In genomic region chr11:98509434-98509833, GRCm38 (mm10) we compare ENCODE assay signal across 9 mouse cellular contexts. TPM values are rescaled to one million over a fixed set of nuclear protein-coding genes. Genes with fewer than 3 reads are reported as not detected.
DNase-seq lines count a peak whose midpoint lies in the region; ATAC-seq lines count a peak whose summit lies in the region.
"Had no signal": no experiment of that assay in that cellular context is flagged by ENCODE, and none has a peak within 500 bp of the region (broad histone marks: within the 10 kb centered on the region; RNA-seq: fewer than 3 reads in every experiment).

No protein-coding gene starts in this region.

- H3K4me3 ChIP-seq in heart, embryonic 12.5 days = no peak overlapping the region
- H3K4me3 ChIP-seq in intestine, embryonic 15.5 days (replicated peaks) = no peak overlapping the region
- no peak overlapping the region for H3K4me3 ChIP-seq in midbrain, embryonic 16.5 days (ENCODE audit: low read depth, low read length)
- H3K4me3 ChIP-seq: stomach, embryonic 15.5 days had no signal

- ATAC-seq in heart, embryonic 12.5 days (ENCODE audit: insufficient number of reproducible peaks, low FRiP score) = no peak
- ATAC-seq in intestine, embryonic 15.5 days = no peak
- ATAC-seq in midbrain, embryonic 16.5 days = no peak
- ATAC-seq in inflammation-experienced regulatory T-cells, adult 6 months = no peak

- H3K36me3 ChIP-seq in heart, embryonic 12.5 days = no peaks in the 10 kb centered on the region
- H3K36me3 ChIP-seq in intestine, embryonic 15.5 days = no peaks in the 10 kb centered on the region
- no peaks in the 10 kb centered on the region for H3K36me3 ChIP-seq in midbrain, embryonic 16.5 days (ENCODE audit: control insufficient read depth, insufficient read depth, low read length)
- H3K36me3 ChIP-seq: stomach, embryonic 15.5 days had no signal

- WGBS in heart, embryonic 12.5 days = 50% methylated on average over 7 of the region's 7 CpGs
- 75% methylated on average over 7 of the region's 7 CpGs for WGBS in intestine, embryonic 15.5 days
- 77% methylated on average over 7 of the region's 7 CpGs for WGBS in midbrain, embryonic 16.5 days

- intact Hi-C loops in left cerebral cortex, postnatal 25 days (cut with DNase I) = no loop called here

- H3K27ac ChIP-seq in heart, embryonic 12.5 days (ENCODE audit: poor library complexity, severe bottlenecking) = peak overlapping the region; percentile 3; the same call in 1 of the 2 replicates
- no peak overlapping the region for H3K27ac ChIP-seq in intestine, embryonic 15.5 days
- no peak overlapping the region for H3K27ac ChIP-seq in midbrain, embryonic 16.5 days (ENCODE audit: low read length)
- H3K27ac ChIP-seq: stomach, embryonic 15.5 days had no signal

- no peaks in the 10 kb centered on the region; the same call in 1 of the 2 replicates for H3K4me1 ChIP-seq in heart, embryonic 12.5 days (replicated peaks)
- H3K4me1 ChIP-seq in intestine, embryonic 15.5 days (replicated peaks) = no peaks in the 10 kb centered on the region
- no peaks in the 10 kb centered on the region for H3K4me1 ChIP-seq in midbrain, embryonic 16.5 days (ENCODE audit: control insufficient read depth, insufficient read depth, low read length)
- H3K4me1 ChIP-seq: stomach, embryonic 15.5 days had no signal

- H3K27me3 ChIP-seq in heart, embryonic 12.5 days (replicated peaks) = no peaks in the 10 kb centered on the region
- H3K27me3 ChIP-seq in intestine, embryonic 15.5 days (replicated peaks) = no peaks in the 10 kb centered on the region
- no peaks in the 10 kb centered on the region for H3K27me3 ChIP-seq in midbrain, embryonic 16.5 days (ENCODE audit: control insufficient read depth, insufficient read depth, low read depth, low read length)
- H3K27me3 ChIP-seq: stomach, embryonic 15.5 days had no signal

- peak; percentile 30 to 39 for DNase-seq in cerebellum, postnatal 25 days
- no peak for DNase-seq in cerebellum, adult 11 months
- peak; percentile 95 for DNase-seq in adipocyte (ENCODE audit: low spot score)
- peak; percentile 34 to 43 for DNase-seq in left cerebral cortex, postnatal 25 days (ENCODE audit: low spot score in 2 of 2)

- peak overlapping the region; percentile 14 for H3K4me2 ChIP-seq in heart, embryonic 12.5 days
- no peak overlapping the region for H3K4me2 ChIP-seq in intestine, embryonic 15.5 days (replicated peaks)
- H3K4me2 ChIP-seq in midbrain, embryonic 16.5 days (ENCODE audit: low read length) = no peak overlapping the region
- H3K4me2 ChIP-seq: stomach, embryonic 15.5 days had no signal

- no peaks in the 10 kb centered on the region for H3K9me3 ChIP-seq in heart, embryonic 12.5 days (replicated peaks)
- H3K9me3 ChIP-seq in intestine, embryonic 15.5 days = no peaks in the 10 kb centered on the region
- no peaks in the 10 kb centered on the region for H3K9me3 ChIP-seq in midbrain, embryonic 16.5 days (replicated peaks; ENCODE audit: control insufficient read depth, low read length, poor library complexity, severe bottlenecking)
- H3K9me3 ChIP-seq: stomach, embryonic 15.5 days had no signal

- H3K9ac ChIP-seq in heart, embryonic 12.5 days = no peak overlapping the region
- H3K9ac ChIP-seq in intestine, embryonic 15.5 days = no peak overlapping the region
- H3K9ac ChIP-seq in midbrain, embryonic 16.5 days (ENCODE audit: low read depth, low read length) = no peak overlapping the region
- H3K9ac ChIP-seq: stomach, embryonic 15.5 days had no signal

RNA-seq across cellular contexts. Expression of gene Ikzf3, which starts 36.4 kb away (rescaled TPM):
- polyA plus RNA-seq in heart, embryonic 12.5 days (2016; fragmentation: Nextera tagmentation; extraction: Ambion mirVana) = 0.06 and 0.26 TPM in 2 replicates
- under 1 TPM in 1 of 2 experiments, not detected in 1; 0.78 TPM for total RNA-seq in left cerebral cortex, postnatal 25 days (2021)
- polyA plus RNA-seq in intestine, embryonic 15.5 days (2015; fragmentation: Nextera tagmentation; extraction: Ambion mirVana) = 0.21 and 0.24 TPM in 2 replicates
- polyA plus RNA-seq in midbrain, embryonic 16.5 days (2015; fragmentation: Nextera tagmentation; extraction: Ambion mirVana) = not detected in 2 replicates
- polyA plus RNA-seq in inflammation-experienced regulatory T-cells, adult 6 months (2017; shearing (Covaris generic)) = 100 to 1,000 TPM in 1 of 3 experiments, 10 to 100 TPM in 2; 75.8 to 102 (median 78.8) TPM

RNA-seq across cellular contexts. Expression of gene Zpbp2, which starts 41.5 kb away (rescaled TPM):
- polyA plus RNA-seq in heart, embryonic 12.5 days (2016; fragmentation: Nextera tagmentation; extraction: Ambion mirVana) = 0.28 and 0.52 TPM in 2 replicates
- total RNA-seq in left cerebral cortex, postnatal 25 days (2021) = not detected
- 0.53 and 0.60 TPM in 2 replicates for polyA plus RNA-seq in intestine, embryonic 15.5 days (2015; fragmentation: Nextera tagmentation; extraction: Ambion mirVana)
- 0.15 TPM in 1 of 2 replicates, not detected in the other for polyA plus RNA-seq in midbrain, embryonic 16.5 days (2015; fragmentation: Nextera tagmentation; extraction: Ambion mirVana)
- polyA plus RNA-seq in inflammation-experienced regulatory T-cells, adult 6 months (2017; shearing (Covaris generic)) = 1 to 10 TPM; 3.4 to 5.0 (median 4.3) TPM

Comparison
In these comparisons a context has a peak if more than half of its experiments do, and no peak if none do; other contexts are left out.
1. RNA of gene Ikzf3, which starts 36.4 kb away (polyA plus RNA-seq): 75.8 to 102 TPM in inflammation-experienced regulatory T-cells, adult 6 months; 0.21 to 0.24 TPM in intestine, embryonic 15.5 days, 0.06 to 0.26 TPM in heart, embryonic 12.5 days and not detected in midbrain, embryonic 16.5 days; every median in the first group is over 10 times any median in the second.